Mouse (Mus musculus): Measurements from ENCODE around the gene Nap1l2.
"Not testable (repeated sequence)": the region's sequence is repeated elsewhere in the genome, so short reads cannot be mapped to it uniquely, and the experiment has no call there.

Gene Nap1l2

GRCm38 (mm10) chrX:103186431-103186786 lies at the start of gene Nap1l2:
Gene Nap1l2 (minus strand): TSS chrX:103186640.
- no peak for DNase-seq

GRCm38 (mm10) chrX:103215251-103215650 lies 28.8 kb upstream of the Nap1l2 start:
- no peak for DNase-seq

GRCm38 (mm10) chrX:103186829-103187228 lies 389 bp upstream of the Nap1l2 start:
- no peak for DNase-seq

GRCm38 (mm10) chrX:103185781-103186430 lies 534 bp downstream of the Nap1l2 start:
- no peak for DNase-seq

- no peak for DNase-seq
Measured at GRCm38 (mm10) chrX:103183536-103183935, 2.9 kb downstream of the Nap1l2 start.

- no peak for DNase-seq
Measured at GRCm38 (mm10) chrX:103179771-103180558, 6.5 kb downstream of the Nap1l2 start.

GRCm38 (mm10) chrX:103164948-103165605 lies 21.4 kb downstream of the Nap1l2 start:
- not testable (repeated sequence) for DNase-seq

- no peak for DNase-seq
Measured at GRCm38 (mm10) chrX:103156134-103156533, 30.3 kb downstream of the Nap1l2 start.

GRCm38 (mm10) chrX:103138549-103138948 lies 47.9 kb downstream of the Nap1l2 start:
- no peak for DNase-seq

Measured in B cell, adult 2 months (primary cell).